Mouse (Mus musculus): ENCODE measurements around the gene Acrv1.
"Not testable (repeated sequence)": the region's sequence is repeated elsewhere in the genome, so short reads cannot be mapped to it uniquely, and the experiment has no call there.

The Acrv1 gene

GRCm38 (mm10) chr9:36692920-36693319 lies at the start of gene Acrv1:
Gene Acrv1, plus strand, starts transcription at chr9:36693220.
- no peak for DNase-seq

- not testable (repeated sequence) for DNase-seq
These were observed 49.7 kb upstream of the Acrv1 start, which contains the start of gene A630095E13Rik for GRCm38 (mm10) chr9:36643276-36643675. Gene A630095E13Rik, minus strand, starts transcription at chr9:36643376.

- no peak for DNase-seq
These were observed 11.6 kb upstream of the Acrv1 start for GRCm38 (mm10) chr9:36681424-36681823.

- peak in 1 of 2 experiments; percentile 25 for DNase-seq
These were observed 5.7 kb upstream of the Acrv1 start for GRCm38 (mm10) chr9:36687329-36687728.

- DNase-seq = no peak
These were observed 1.3 kb downstream of the Acrv1 start for GRCm38 (mm10) chr9:36694276-36694675.

- no peak for DNase-seq
These were observed 12.9 kb downstream of the Acrv1 start for GRCm38 (mm10) chr9:36705923-36706322.

GRCm38 (mm10) chr9:36707304-36707703 lies 14.3 kb downstream of the Acrv1 start:
- no peak for DNase-seq

GRCm38 (mm10) chr9:36716624-36717023 lies 23.6 kb downstream of the Acrv1 start:
- DNase-seq = no peak

- DNase-seq = peak; percentile 91 to 93
These were observed 33.4 kb downstream of the Acrv1 start for GRCm38 (mm10) chr9:36726131-36727033.

- DNase-seq = no peak
These were observed 34.2 kb downstream of the Acrv1 start, which contains the start of gene Chek1 for GRCm38 (mm10) chr9:36727034-36727755. Gene Chek1, minus strand, starts transcription at chr9:36727065.

All from kidney, postnatal 36 days (tissue).